Mouse (Mus musculus) layer of hippocampus, postnatal 25 days (tissue): Measurements from ENCODE around the gene Rnf2. TPM values are rescaled to one million over a fixed set of nuclear protein-coding genes. Genes with fewer than 3 reads are reported as not detected.

ENCODE experiments used
- microRNA-seq, 2 experiments: library from miRNA; unstranded; fragments of <30 nt; microRNA quantifications; one replicate each; pipeline ENCODE4 v1.2.0; 2021
- total RNA-seq, 2 experiments: library from RNA; stranded (reverse); gene quantifications; 2 replicates each; pipeline ENCODE4 v1.2.3; 2021

Gene Rnf2
- total RNA-seq, 2 experiments from 2014 or later = 39.1 to 44.7 TPM

Small RNA genes within 50 kb of the gene (microRNA-seq; reads per million reads assigned to microRNA genes)
- gene Mir7682 = 2.4 to 3.2 reads per million in 2 experiments

Other genes starting within 250 kb of the Rnf2 start
- 10 to 100 TPM; 86.8 to 99.2 TPM for gene Ivns1abp, start 156.5 kb downstream of the Rnf2 start, total RNA-seq
- gene Swt1, start 72.5 kb downstream of the Rnf2 start, total RNA-seq = 10 to 100 TPM; 11.8 to 12.3 TPM
- 10 to 100 TPM; 31.1 to 32.4 TPM for gene Trmt1l, start 72.4 kb downstream of the Rnf2 start, total RNA-seq
- gene Fam129a, start 70.2 kb upstream of the Rnf2 start, total RNA-seq = 1 to 10 TPM; 1.7 to 2.4 TPM